Mouse (Mus musculus): ENCODE measurements at regions not wholly inside any gene's neighbourhood (a gene's known extent, or its start where the extent isn't known, plus 50 kb on each side); places are given as distances from the start of the nearest gene placed in this dataset.

- Histone ChIP-seq H3K9me3 (replicated peaks; ENCODE audit: insufficient read depth, low read length) (no peaks in the 10 kb centered on the region), H3K9ac (ENCODE audit: control insufficient read depth, low read depth, low read length, poor library complexity, severe bottlenecking) (no peak overlapping the region), H3K4me1 (ENCODE audit: control insufficient read depth in 1 of 2, insufficient read depth in 2 of 2, low read length in 2 of 2) (no peaks in the 10 kb centered on the region)
These were observed 95.3 kb upstream of the Pam start for GRCm38 (mm10) chr1:98190741-98191140.

GRCm38 (mm10) chr1:98189991-98190471, 94.6 kb upstream of the Pam start:
- no peak overlapping the region for H3K9ac ChIP-seq (ENCODE audit: control insufficient read depth, low read depth, low read length, poor library complexity, severe bottlenecking)
- DNase-seq (ENCODE audit: low read depth, low spot score), result no peak
- no peaks in the 10 kb centered on the region for H3K9me3 ChIP-seq (replicated peaks; ENCODE audit: insufficient read depth, low read length)
- H3K27me3 ChIP-seq (ENCODE audit: control insufficient read depth in 1 of 2, insufficient read depth in 2 of 2, low read length in 2 of 2), result peaks cover 0 to 1% of the 10 kb centered on the region in 2 experiments; a peak in 2 of 4 replicates
- TF ChIP-seq MEF2A (IDR thresholded peaks at IDR 0.05; ENCODE audit: extremely low read depth, insufficient replicate concordance, low read depth, low read length, poor library complexity, severe bottlenecking), result no peak
- no peak for TF ChIP-seq KAT2A (conservative IDR thresholded peaks at IDR 0.05; ENCODE audit: low read depth, low read length)
- no peak for TF ChIP-seq USF1 (IDR thresholded peaks at IDR 0.05; ENCODE audit: low read depth, low read length)
- TF ChIP-seq ZMIZ1 (IDR thresholded peaks at IDR 0.05; ENCODE audit: low read depth, low read length), result no peak
- TF ChIP-seq POLR2AphosphoS5 (IDR thresholded peaks at IDR 0.05; ENCODE audit: borderline replicate concordance, low read depth, low read length), result no peak
- no peak for TF ChIP-seq MAFK (IDR thresholded peaks at IDR 0.05; ENCODE audit: borderline replicate concordance, low read depth, low read length)
- no peaks in the 10 kb centered on the region for H3K4me1 ChIP-seq (ENCODE audit: control insufficient read depth in 1 of 2, insufficient read depth in 2 of 2, low read length in 2 of 2)
- H3K27ac ChIP-seq (ENCODE audit: control insufficient read depth, low read depth, low read length), result no peak overlapping the region
- H3K4me3 ChIP-seq (ENCODE audit: control insufficient read depth in 1 of 2, insufficient read depth in 1 of 2, low read depth in 2 of 2, low read length in 2 of 2), result no peak overlapping the region
- no peaks in the 10 kb centered on the region for H3K79me2 ChIP-seq (ENCODE audit: control insufficient read depth, insufficient read depth, low read length, poor library complexity)
- H3K36me3 ChIP-seq (ENCODE audit: control insufficient read depth in 1 of 2, insufficient read depth in 2 of 2, low read length in 2 of 2), result no peaks in the 10 kb centered on the region

More at GRCm38 (mm10) chr1:98190741-98191140, 95.3 kb upstream of the Pam start:
- Histone ChIP-seq H3K4me3 (ENCODE audit: control insufficient read depth in 1 of 2, insufficient read depth in 1 of 2, low read depth in 2 of 2, low read length in 2 of 2) (no peak overlapping the region), H3K79me2 (ENCODE audit: control insufficient read depth, insufficient read depth, low read length, poor library complexity) (no peaks in the 10 kb centered on the region), H3K27ac (ENCODE audit: control insufficient read depth, low read depth, low read length) (no peak overlapping the region), H3K27me3 (ENCODE audit: control insufficient read depth in 1 of 2, insufficient read depth in 2 of 2, low read length in 2 of 2) (peaks cover 0 to 1% of the 10 kb centered on the region in 2 experiments; a peak in 2 of 4 replicates), H3K36me3 (ENCODE audit: control insufficient read depth in 1 of 2, insufficient read depth in 2 of 2, low read length in 2 of 2) (no peaks in the 10 kb centered on the region)
- TF ChIP-seq GABPA (IDR thresholded peaks at IDR 0.05; ENCODE audit: low read depth, low read length) (no peak), SIN3A (IDR thresholded peaks at IDR 0.05; ENCODE audit: low read length) (no peak), MEF2A (IDR thresholded peaks at IDR 0.05; ENCODE audit: extremely low read depth, insufficient replicate concordance, low read depth, low read length, poor library complexity, severe bottlenecking) (no peak), POLR2A (IDR thresholded peaks at IDR 0.05; ENCODE audit: control insufficient read depth in 1 of 2, insufficient read depth in 1 of 2, low read depth in 1 of 2, low read length in 2 of 2, poor library complexity in 1 of 2) (no peak), CTCF (IDR thresholded peaks at IDR 0.05 in 2 of 3, conservative IDR thresholded peaks at IDR 0.05 in 1 of 3; ENCODE audit: control insufficient read depth in 1 of 3, insufficient read depth in 1 of 3, low read depth in 2 of 3, low read length in 3 of 3, poor library complexity in 1 of 3, severe bottlenecking in 1 of 3) (no peak), ZMIZ1 (IDR thresholded peaks at IDR 0.05; ENCODE audit: low read depth, low read length) (no peak), POLR2AphosphoS5 (IDR thresholded peaks at IDR 0.05; ENCODE audit: borderline replicate concordance, low read depth, low read length) (no peak), POLR2AphosphoS2 (IDR thresholded peaks at IDR 0.05; ENCODE audit: low read length) (no peak), NELFE (IDR thresholded peaks at IDR 0.05; ENCODE audit: low read depth, low read length) (no peak), BHLHE40 (IDR thresholded peaks at IDR 0.05; ENCODE audit: borderline replicate concordance, low read depth, low read length) (no peak), MAZ (IDR thresholded peaks at IDR 0.05; ENCODE audit: low read depth, low read length) (no peak), ZC3H11A (IDR thresholded peaks at IDR 0.05; ENCODE audit: low read depth, low read length) (no peak), USF1 (IDR thresholded peaks at IDR 0.05; ENCODE audit: low read depth, low read length) (no peak)
- no peak for DNase-seq (ENCODE audit: low read depth, low spot score)
